Mouse (Mus musculus) ES-E14 (cell line): Measurements from ENCODE around the gene Acp2.

ENCODE experiments used
- CHD2 ChIP-seq: IDR thresholded peaks from 2 replicates; pipeline ENCODE4 v1.6.1; 2014; ENCODE audit warnings: mild to moderate bottlenecking, low read depth, low read length, inconsistent platforms
- HCFC1 ChIP-seq: IDR thresholded peaks from 2 replicates; pipeline ENCODE4 v1.6.1; 2012; ENCODE audit warnings: low read length, inconsistent platforms, borderline replicate concordance; ENCODE audit not compliant: insufficient read depth
- MAFK ChIP-seq: IDR thresholded peaks from 2 replicates; pipeline ENCODE4 v1.6.1; 2014; ENCODE audit warnings: mild to moderate bottlenecking, low read depth, low read length, inconsistent platforms; ENCODE audit not compliant: insufficient read depth
- ZC3H11A ChIP-seq: IDR thresholded peaks from 2 replicates; pipeline ENCODE4 v1.6.1; 2012; ENCODE audit warnings: low read depth, mild to moderate bottlenecking, inconsistent platforms, low read length, borderline replicate concordance
- ZNF384 ChIP-seq: IDR thresholded peaks from 2 replicates; pipeline ENCODE4 v1.6.1; 2012; ENCODE audit warnings: low read depth, low read length, inconsistent platforms

- TF ChIP-seq CHD2 (no peak), MAFK (no peak), HCFC1 (no peak), ZNF384 (no peak), ZC3H11A (no peak)
Observed at GRCm38 (mm10) chr2:91259493-91259892, 56.8 kb downstream of the Acp2 start.
